Mouse (Mus musculus) R1 (cell line): Measurements from ENCODE around the gene Ampd1.

Experiments
- DNase-seq: peaks from one replicate; pipeline ENCODE4 v3.0.0-alpha.2; 2018; ENCODE audit warnings: low read depth, low spot score

Gene Ampd1

DNA sequence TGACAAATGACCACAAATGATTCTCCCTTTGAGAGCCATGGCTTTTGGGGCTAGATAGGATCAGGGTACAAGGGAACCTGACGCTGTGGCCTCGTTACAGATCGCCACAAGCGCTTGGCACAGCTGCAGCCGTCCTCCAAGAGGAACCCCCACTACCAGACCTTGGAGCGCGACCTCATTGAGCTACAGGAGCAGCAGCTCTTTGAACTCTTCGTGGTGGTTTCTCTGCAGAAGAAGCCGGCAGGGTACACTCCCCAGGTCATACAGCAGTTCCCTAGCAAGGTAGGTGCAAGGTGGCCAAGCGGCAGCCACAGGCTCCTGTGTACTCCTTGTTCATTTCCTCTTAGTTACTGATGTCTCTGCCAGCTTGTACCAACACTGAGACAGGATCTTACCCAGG is 75.1 kb downstream of the Ampd1 start:
- DNase-seq = no peak
